Mouse (Mus musculus) adrenal gland, postnatal 0 days (tissue): Measurements from ENCODE around the gene 1700018B08Rik. TPM values are rescaled to one million over a fixed set of nuclear protein-coding genes. Genes with fewer than 3 reads are reported as not detected.

Experiments
- polyA plus RNA-seq: library from polyadenylated mRNA; unstranded; fragments of >200 nt; fragmentation: Nextera tagmentation; extraction: Ambion mirVana; gene quantifications from 2 replicates; pipeline ENCODE4 v1.2.1, GENCODE M21; 2015

1700018B08Rik gene
- polyA plus RNA-seq: not detected in 2 replicates

GRCm38 (mm10) chr8:121544276-121544785, at the start of gene 1700018B08Rik:
TSS of gene 1700018B08Rik (minus strand) at chr8:121544320.

GRCm38 (mm10) chr8:121590203-121591177, 46.4 kb upstream of the 1700018B08Rik start, which contains the start of gene Map1lc3b:
TSS of gene Map1lc3b (plus strand) at chr8:121590361.

GRCm38 (mm10) chr8:121578676-121579451, 34.7 kb upstream of the 1700018B08Rik start, which contains the start of gene Fbxo31:
TSS of gene Fbxo31 (minus strand) at chr8:121578806.

Other genes starting within 250 kb of the 1700018B08Rik start
- 17.2 and 18.4 TPM in 2 replicates for gene Fbxo31, start 34.5 kb upstream of the 1700018B08Rik start, polyA plus RNA-seq
- 322 and 341 TPM in 2 replicates for gene Map1lc3b, start 46.0 kb upstream of the 1700018B08Rik start, polyA plus RNA-seq
- 4.8 and 7.5 TPM in 2 replicates for gene Zcchc14, start 108.6 kb upstream of the 1700018B08Rik start, polyA plus RNA-seq
- 7.0 and 16.0 TPM in 2 replicates for gene Jph3, start 185.3 kb upstream of the 1700018B08Rik start, polyA plus RNA-seq